Mouse (Mus musculus) midbrain, embryonic 10.5 days (tissue): ENCODE measurements around the gene Hes6. TPM values are rescaled to one million over a fixed set of nuclear protein-coding genes. Genes with fewer than 3 reads are reported as not detected.

Experiments
- DNase-seq: peaks from one replicate; pipeline ENCODE4 v3.0.0-alpha.2; 2017; ENCODE audit warnings: low spot score
- H3K27ac ChIP-seq: fragments of 300-500 bp; sonication (generic); replicated peaks from 2 replicates; pipeline ENCODE4 v1.5.1; 2016; ENCODE audit warnings: mild to moderate bottlenecking
- H3K27me3 ChIP-seq: fragments of 300-500 bp; sonication (generic); 2 replicates; pipeline ENCODE4 v1.6.1; 2016; ENCODE audit warnings: low read depth, mild to moderate bottlenecking; ENCODE audit not compliant: poor library complexity, severe bottlenecking
- H3K36me3 ChIP-seq: fragments of 300-500 bp; sonication (generic); 2 replicates; pipeline ENCODE4 v1.6.1; 2016; ENCODE audit warnings: mild to moderate bottlenecking, moderate library complexity
- H3K4me1 ChIP-seq: fragments of 300-500 bp; sonication (generic); 2 replicates; pipeline ENCODE4 v1.6.1; 2016
- H3K4me3 ChIP-seq: fragments of 300-500 bp; sonication (generic); 2 replicates; pipeline ENCODE4 v1.5.1; 2016; ENCODE audit warnings: mild to moderate bottlenecking, moderate library complexity
- H3K9me3 ChIP-seq: fragments of 300-500 bp; sonication (generic); replicated peaks from 2 replicates; pipeline ENCODE4 v1.6.1; 2016; ENCODE audit warnings: mild to moderate bottlenecking
- WGBS: fragments of 180-500 bp; shearing (Covaris S2); methylation state at CpG from one replicate; pipeline ENCODE4 v1.1.7; 2016; 5-methylcytosine and 5-hydroxymethylcytosine counted together
- polyA plus RNA-seq: library from polyadenylated mRNA; unstranded; fragments of >200 nt; fragmentation: Nextera tagmentation; extraction: Ambion mirVana; gene quantifications from 2 replicates; pipeline ENCODE4 v1.2.1, GENCODE M21; 2016

Gene Hes6
- polyA plus RNA-seq, 1 experiment from 2014 or later = 213 TPM

GRCm38 (mm10) chr1:91436380-91437082, 22.7 kb upstream of the Hes6 start:
- Histone ChIP-seq H3K9me3 (no peaks in the 10 kb centered on the region), H3K36me3 (0 out of 2 replicates have a peak, but pooled peaks cover 3% of the 10 kb centered on the region), H3K4me1 (no peaks in the 10 kb centered on the region), H3K4me3 (no peak overlapping the region), H3K27me3 (no peaks in the 10 kb centered on the region), H3K27ac (peak overlapping the region; percentile 1; the same call in 1 of the 2 replicates)
- DNase-seq = no peak
- 87% methylated on average over 6 of the region's 6 CpGs for WGBS

- H3K4me1 ChIP-seq = no peaks in the 10 kb centered on the region
- no peak overlapping the region for H3K4me3 ChIP-seq
- H3K27me3 ChIP-seq = no peaks in the 10 kb centered on the region
- WGBS = 88% methylated on average over 13 of the region's 13 CpGs
- DNase-seq = no peak
- H3K27ac ChIP-seq = 0 out of 2 replicates have a peak overlapping the region, but pooled peaks have one; percentile 13
- H3K36me3 ChIP-seq = 0 out of 2 replicates have a peak, but pooled peaks cover 3% of the 10 kb centered on the region
- H3K9me3 ChIP-seq = no peaks in the 10 kb centered on the region
These were observed 21.8 kb upstream of the Hes6 start for GRCm38 (mm10) chr1:91435606-91436130.

GRCm38 (mm10) chr1:91434905-91435304, 21.1 kb upstream of the Hes6 start:
- Histone ChIP-seq H3K4me3 (no peak overlapping the region), H3K4me1 (no peaks in the 10 kb centered on the region), H3K27me3 (no peaks in the 10 kb centered on the region), H3K27ac (0 out of 2 replicates have a peak overlapping the region, but pooled peaks have one; percentile 13), H3K9me3 (no peaks in the 10 kb centered on the region), H3K36me3 (0 out of 2 replicates have a peak, but pooled peaks cover 3% of the 10 kb centered on the region)
- no peak for DNase-seq
- 92% methylated on average over 8 of the region's 8 CpGs for WGBS

- Histone ChIP-seq H3K27me3 (no peaks in the 10 kb centered on the region), H3K4me1 (no peaks in the 10 kb centered on the region), H3K36me3 (peaks cover 5% of the 10 kb centered on the region; the same call in 1 of the 2 replicates), H3K27ac (no peak overlapping the region), H3K9me3 (no peaks in the 10 kb centered on the region), H3K4me3 (no peak overlapping the region)
- no peak for DNase-seq
- WGBS = 85% methylated on average over 7 of the region's 7 CpGs
These were observed 16.9 kb upstream of the Hes6 start for GRCm38 (mm10) chr1:91430761-91431160.

DNA sequence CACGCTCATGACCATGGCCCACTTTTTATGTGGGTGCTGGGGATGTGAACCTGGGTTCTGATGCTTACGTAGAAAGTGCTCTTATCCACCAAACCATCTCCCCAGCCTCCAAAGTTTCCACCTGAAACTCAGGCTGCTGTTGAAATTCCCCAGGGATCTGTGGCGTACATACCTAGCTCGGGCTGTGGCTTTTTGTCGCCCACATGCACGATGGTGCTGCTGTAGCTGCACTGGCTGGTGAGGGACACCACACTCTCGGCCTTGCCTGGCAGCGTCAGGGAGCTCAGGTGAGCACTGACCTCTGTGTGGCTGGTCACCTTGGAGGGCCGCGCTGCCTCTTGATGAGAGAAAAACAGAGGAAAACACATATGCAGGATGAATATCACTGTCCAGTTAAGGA, 15.4 kb upstream of the Hes6 start:
- WGBS = 94% methylated on average over 10 of the region's 10 CpGs
- Histone ChIP-seq H3K4me3 (no peak overlapping the region), H3K36me3 (peaks cover 5% of the 10 kb centered on the region; the same call in 1 of the 2 replicates), H3K27ac (no peak overlapping the region), H3K27me3 (no peaks in the 10 kb centered on the region), H3K9me3 (no peaks in the 10 kb centered on the region), H3K4me1 (no peaks in the 10 kb centered on the region)
- DNase-seq = no peak

- no peak overlapping the region for H3K27ac ChIP-seq
- 48% methylated on average over 4 of the region's 4 CpGs for WGBS
- peaks cover 5% of the 10 kb centered on the region; the same call in 1 of the 2 replicates for H3K36me3 ChIP-seq
- H3K4me1 ChIP-seq = 0 out of 2 replicates have a peak, but pooled peaks cover 2% of the 10 kb centered on the region
- peak; percentile 74 for DNase-seq
- H3K27me3 ChIP-seq = no peaks in the 10 kb centered on the region
- no peaks in the 10 kb centered on the region for H3K9me3 ChIP-seq
- H3K4me3 ChIP-seq = no peak overlapping the region
These were observed 14.8 kb upstream of the Hes6 start for GRCm38 (mm10) chr1:91428614-91429013.

DNA sequence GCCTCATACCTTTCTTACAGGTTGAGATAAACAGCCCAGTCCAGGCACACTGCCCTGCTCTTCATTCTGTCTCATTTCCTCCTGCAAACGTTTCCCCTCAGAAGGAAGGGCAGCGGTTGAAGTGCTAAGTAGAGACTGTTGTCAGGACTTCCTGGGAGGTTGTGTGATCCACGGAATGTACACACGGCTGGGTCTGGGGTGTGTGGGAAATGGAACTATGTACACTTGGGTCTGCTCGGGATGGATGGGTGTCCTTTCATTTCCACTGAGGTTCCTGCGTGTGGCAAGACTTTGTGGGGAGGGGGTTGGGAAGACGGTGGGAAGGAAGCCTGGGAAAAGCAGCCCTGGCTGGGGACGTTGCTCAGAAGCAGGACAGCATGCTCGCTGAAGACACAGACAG, 12.6 kb upstream of the Hes6 start:
- WGBS = 86% methylated on average over 9 of the region's 9 CpGs
- Histone ChIP-seq H3K4me3 (no peak overlapping the region), H3K36me3 (peaks cover 3% of the 10 kb centered on the region; the same call in 1 of the 2 replicates), H3K9me3 (no peaks in the 10 kb centered on the region), H3K27me3 (no peaks in the 10 kb centered on the region), H3K27ac (no peak overlapping the region), H3K4me1 (0 out of 2 replicates have a peak, but pooled peaks cover 2% of the 10 kb centered on the region)
- no peak for DNase-seq

- Histone ChIP-seq H3K27ac (peak overlapping the region; percentile 52; the same call in 1 of the 2 replicates), H3K27me3 (no peaks in the 10 kb centered on the region), H3K9me3 (no peaks in the 10 kb centered on the region), H3K4me3 (no peak overlapping the region), H3K36me3 (0 out of 2 replicates have a peak, but pooled peaks cover 5% of the 10 kb centered on the region), H3K4me1 (peaks cover 17% of the 10 kb centered on the region)
- no peak for DNase-seq
- WGBS = 94% methylated on average over 8 of the region's 8 CpGs
These were observed 6.8 kb upstream of the Hes6 start for GRCm38 (mm10) chr1:91420601-91421065.

- Histone ChIP-seq H3K4me3 (no peak overlapping the region), H3K4me1 (peaks cover 23% of the 10 kb centered on the region), H3K36me3 (0 out of 2 replicates have a peak, but pooled peaks cover 5% of the 10 kb centered on the region), H3K9me3 (no peaks in the 10 kb centered on the region), H3K27me3 (peaks cover 5% of the 10 kb centered on the region; the same call in 1 of the 2 replicates), H3K27ac (peak overlapping the region; percentile 63; the same call in 1 of the 2 replicates)
- DNase-seq = no peak
- 77% methylated on average over 10 of the region's 10 CpGs for WGBS
These were observed 6.2 kb upstream of the Hes6 start for GRCm38 (mm10) chr1:91419862-91420600.

DNA sequence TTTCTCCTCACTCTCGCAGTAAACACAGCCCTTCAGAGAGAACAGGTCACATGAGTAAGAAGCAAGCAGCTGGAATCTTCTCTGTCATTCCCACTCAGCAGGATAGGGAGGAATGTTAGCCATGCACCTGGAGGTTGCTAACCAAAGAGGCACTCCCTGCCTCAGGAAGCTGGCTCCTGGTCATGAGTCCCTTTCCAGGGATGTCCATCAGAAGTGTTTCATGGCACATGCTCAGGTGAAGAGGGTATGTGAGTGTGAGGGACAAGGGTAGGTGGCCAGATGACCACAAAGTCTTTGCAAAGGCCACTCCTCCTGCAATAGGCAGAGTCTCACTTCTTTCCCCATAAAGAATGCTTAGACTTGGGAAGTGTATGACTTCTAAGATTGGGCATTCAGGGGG, 4.2 kb upstream of the Hes6 start:
- H3K27me3 ChIP-seq = peaks cover 9% of the 10 kb centered on the region; the same call in 1 of the 2 replicates
- 0 out of 2 replicates have a peak, but pooled peaks cover 5% of the 10 kb centered on the region for H3K36me3 ChIP-seq
- WGBS = 80% methylated on average over 1 of the region's 1 CpGs
- no peaks in the 10 kb centered on the region for H3K9me3 ChIP-seq
- H3K4me1 ChIP-seq = peaks cover 40% of the 10 kb centered on the region
- peak overlapping the region; percentile 33 for H3K27ac ChIP-seq
- DNase-seq = no peak
- no peak overlapping the region for H3K4me3 ChIP-seq

- peak overlapping the region; percentile 98 for H3K27ac ChIP-seq
- H3K27me3 ChIP-seq = peaks cover 25% of the 10 kb centered on the region; the same call in 1 of the 2 replicates
- peaks cover 66% of the 10 kb centered on the region for H3K4me1 ChIP-seq
- no peak for DNase-seq
- no peaks in the 10 kb centered on the region for H3K9me3 ChIP-seq
- peak overlapping the region; percentile 84; the same call in 1 of the 2 replicates for H3K4me3 ChIP-seq
- peaks cover 12% of the 10 kb centered on the region for H3K36me3 ChIP-seq
- WGBS = 72% methylated on average over 5 of the region's 5 CpGs
These were observed 1.5 kb upstream of the Hes6 start for GRCm38 (mm10) chr1:91415311-91415710.

DNA sequence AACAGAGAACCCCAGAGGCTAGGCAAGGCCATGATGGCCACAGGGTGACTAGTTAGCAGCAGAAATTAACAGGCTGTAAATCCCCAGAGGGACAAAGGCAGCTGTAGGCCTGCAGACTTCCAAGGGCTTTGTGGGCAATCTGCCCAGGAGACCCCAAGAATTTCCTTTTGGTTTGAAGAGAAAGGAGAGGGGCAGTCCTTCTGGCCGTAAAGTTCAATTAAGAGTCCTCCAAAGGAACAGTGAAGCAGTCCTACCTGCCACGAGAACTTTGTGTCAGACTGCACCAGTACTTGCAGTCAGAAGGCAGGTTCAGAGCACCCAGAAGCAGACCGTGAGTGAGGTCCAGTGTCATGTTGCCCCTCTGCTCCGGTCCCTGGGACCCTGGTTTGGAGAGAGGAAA, 1.1 kb upstream of the Hes6 start:
- WGBS = 59% methylated on average over 4 of the region's 4 CpGs
- H3K9me3 ChIP-seq = no peaks in the 10 kb centered on the region
- peaks cover 25% of the 10 kb centered on the region; the same call in 1 of the 2 replicates for H3K27me3 ChIP-seq
- DNase-seq = peak; percentile 21
- peaks cover 67% of the 10 kb centered on the region for H3K4me1 ChIP-seq
- H3K4me3 ChIP-seq = peak overlapping the region; percentile 84
- peak overlapping the region; percentile 98 for H3K27ac ChIP-seq
- peaks cover 12% of the 10 kb centered on the region for H3K36me3 ChIP-seq
